Mouse (Mus musculus): ENCODE measurements at regions not wholly inside any gene's neighbourhood (a gene's known extent, or its start where the extent isn't known, plus 50 kb on each side); places are given as distances from the start of the nearest gene placed in this dataset.

DNA sequence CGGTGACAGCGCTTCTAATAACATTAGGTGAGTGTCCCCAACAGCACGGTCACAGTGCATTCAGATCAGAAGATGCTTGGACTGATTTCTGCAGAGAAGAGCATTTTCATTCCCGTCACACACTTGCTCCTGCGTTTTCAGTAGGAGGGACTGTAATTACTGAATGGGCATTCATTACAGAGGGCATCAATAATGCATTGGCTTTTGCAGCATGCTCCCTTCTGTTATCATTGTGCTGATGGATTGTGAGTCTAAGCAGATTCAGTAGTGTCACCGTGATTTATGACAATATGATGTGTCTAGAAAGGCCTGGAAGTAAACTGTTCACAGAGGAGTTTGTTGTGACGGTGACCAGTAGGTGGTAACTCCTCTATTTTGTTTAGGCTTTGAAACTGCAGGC is 103.6 kb downstream of the Hhipl2 start:
- WGBS = 80% methylated on average over 7 of the region's 7 CpGs

GRCm38 (mm10) chr1:183533386-183533785 is 115.4 kb downstream of the Hhipl2 start:
- ATAC-seq (ENCODE audit: insufficient number of reproducible peaks, insufficient read depth, low FRiP score, low read depth) = no peak
- Histone ChIP-seq H3K4me2 (ENCODE audit: low read length) (no peak overlapping the region), H3K27me3 (ENCODE audit: control insufficient read depth, insufficient read depth, low read length) (no peaks in the 10 kb centered on the region), H3K4me3 (ENCODE audit: control insufficient read depth in 1 of 2, insufficient read depth in 1 of 2, low read depth in 1 of 2, low read length in 2 of 2) (no peak overlapping the region), H3K9ac (ENCODE audit: low read length) (no peak overlapping the region), H3K4me1 (ENCODE audit: control insufficient read depth in 2 of 2, insufficient read depth in 2 of 2, low read length in 2 of 2) (no peaks in the 10 kb centered on the region), H3K36me3 (ENCODE audit: control insufficient read depth, insufficient read depth, low read length) (no peaks in the 10 kb centered on the region), H3K27ac (replicated peaks in 1 of 2; ENCODE audit: control insufficient read depth in 1 of 2, insufficient read depth in 1 of 2, low read depth in 2 of 2, low read length in 2 of 2) (no peak overlapping the region), H3K9me3 (ENCODE audit: control insufficient read depth, low read length) (no peaks in the 10 kb centered on the region)
- WGBS = 73% methylated on average over 11 of the region's 11 CpGs

More for the DNA sequence above, 103.6 kb downstream of the Hhipl2 start:
- ATAC-seq (ENCODE audit: insufficient number of reproducible peaks, insufficient read depth, low FRiP score, low read depth) = no peak
- Histone ChIP-seq H3K4me1 (ENCODE audit: control insufficient read depth in 2 of 2, insufficient read depth in 2 of 2, low read length in 2 of 2) (no peaks in the 10 kb centered on the region), H3K27me3 (ENCODE audit: control insufficient read depth, insufficient read depth, low read length) (no peaks in the 10 kb centered on the region), H3K9me3 (ENCODE audit: control insufficient read depth, low read length) (peaks cover 5% of the 10 kb centered on the region; the same call in 1 of the 2 replicates), H3K4me2 (ENCODE audit: low read length) (no peak overlapping the region), H3K27ac (replicated peaks in 1 of 2; ENCODE audit: control insufficient read depth in 1 of 2, insufficient read depth in 1 of 2, low read depth in 2 of 2, low read length in 2 of 2) (no peak overlapping the region), H3K4me3 (ENCODE audit: control insufficient read depth in 1 of 2, insufficient read depth in 1 of 2, low read depth in 1 of 2, low read length in 2 of 2) (no peak overlapping the region), H3K36me3 (ENCODE audit: control insufficient read depth, insufficient read depth, low read length) (no peaks in the 10 kb centered on the region), H3K9ac (ENCODE audit: low read length) (no peak overlapping the region)

GRCm38 (mm10) chr1:183548752-183549387 is 130.9 kb downstream of the Hhipl2 start:
- no peaks in the 10 kb centered on the region for H3K27me3 ChIP-seq (ENCODE audit: control insufficient read depth, insufficient read depth, low read length)
- H3K4me3 ChIP-seq (ENCODE audit: control insufficient read depth in 1 of 2, insufficient read depth in 1 of 2, low read depth in 1 of 2, low read length in 2 of 2) = no peak overlapping the region
- H3K9me3 ChIP-seq (ENCODE audit: control insufficient read depth, low read length) = no peaks in the 10 kb centered on the region
- H3K36me3 ChIP-seq (ENCODE audit: control insufficient read depth, insufficient read depth, low read length) = no peaks in the 10 kb centered on the region
- no peak overlapping the region for H3K27ac ChIP-seq (replicated peaks in 1 of 2; ENCODE audit: control insufficient read depth in 1 of 2, insufficient read depth in 1 of 2, low read depth in 2 of 2, low read length in 2 of 2)
- no peak overlapping the region for H3K9ac ChIP-seq (ENCODE audit: low read length)
- H3K4me2 ChIP-seq (ENCODE audit: low read length) = no peak overlapping the region
- no peak for ATAC-seq (ENCODE audit: insufficient number of reproducible peaks, insufficient read depth, low FRiP score, low read depth)
- 75% methylated on average over 7 of the region's 7 CpGs for WGBS
- no peaks in the 10 kb centered on the region for H3K4me1 ChIP-seq (ENCODE audit: control insufficient read depth in 2 of 2, insufficient read depth in 2 of 2, low read length in 2 of 2)

- Histone ChIP-seq H3K36me3 (ENCODE audit: control insufficient read depth, insufficient read depth, low read length) (no peaks in the 10 kb centered on the region), H3K9ac (ENCODE audit: low read length) (no peak overlapping the region), H3K27me3 (ENCODE audit: control insufficient read depth, insufficient read depth, low read length) (no peaks in the 10 kb centered on the region), H3K4me2 (ENCODE audit: low read length) (no peak overlapping the region), H3K27ac (replicated peaks in 1 of 2; ENCODE audit: control insufficient read depth in 1 of 2, insufficient read depth in 1 of 2, low read depth in 2 of 2, low read length in 2 of 2) (no peak overlapping the region), H3K9me3 (ENCODE audit: control insufficient read depth, low read length) (no peaks in the 10 kb centered on the region), H3K4me3 (ENCODE audit: control insufficient read depth in 1 of 2, insufficient read depth in 1 of 2, low read depth in 1 of 2, low read length in 2 of 2) (no peak overlapping the region), H3K4me1 (ENCODE audit: control insufficient read depth in 2 of 2, insufficient read depth in 2 of 2, low read length in 2 of 2) (no peaks in the 10 kb centered on the region)
- no peak for ATAC-seq (ENCODE audit: insufficient number of reproducible peaks, insufficient read depth, low FRiP score, low read depth)
- 76% methylated on average over 4 of the region's 4 CpGs for WGBS
Observed at GRCm38 (mm10) chr1:183552617-183553016, 134.6 kb downstream of the Hhipl2 start.

DNA sequence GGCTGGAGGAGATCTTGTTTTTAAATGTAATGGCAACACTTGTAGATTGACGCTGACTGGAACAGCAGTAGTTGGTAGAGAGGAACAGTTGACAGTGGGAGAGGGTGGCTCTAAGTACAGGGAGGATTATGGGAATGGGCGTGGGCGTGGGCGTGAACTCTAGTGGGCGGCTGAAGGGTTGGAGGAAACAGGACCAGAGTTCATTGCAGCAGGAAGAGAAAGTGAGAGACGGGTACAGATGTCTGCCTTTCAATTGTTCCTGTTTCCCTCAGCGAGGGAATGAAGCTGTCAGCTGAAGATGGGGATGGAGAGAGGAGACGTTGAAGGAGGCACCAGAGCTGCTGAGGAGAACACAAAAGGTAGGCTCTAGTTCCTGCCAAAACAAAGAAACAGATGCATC is 135.2 kb downstream of the Hhipl2 start:
- Histone ChIP-seq H3K36me3 (ENCODE audit: control insufficient read depth, insufficient read depth, low read length) (no peaks in the 10 kb centered on the region), H3K27ac (replicated peaks in 1 of 2; ENCODE audit: control insufficient read depth in 1 of 2, insufficient read depth in 1 of 2, low read depth in 2 of 2, low read length in 2 of 2) (no peak overlapping the region), H3K9ac (ENCODE audit: low read length) (no peak overlapping the region), H3K27me3 (ENCODE audit: control insufficient read depth, insufficient read depth, low read length) (no peaks in the 10 kb centered on the region), H3K4me2 (ENCODE audit: low read length) (no peak overlapping the region), H3K4me3 (ENCODE audit: control insufficient read depth in 1 of 2, insufficient read depth in 1 of 2, low read depth in 1 of 2, low read length in 2 of 2) (no peak overlapping the region), H3K4me1 (ENCODE audit: control insufficient read depth in 2 of 2, insufficient read depth in 2 of 2, low read length in 2 of 2) (no peaks in the 10 kb centered on the region), H3K9me3 (ENCODE audit: control insufficient read depth, low read length) (no peaks in the 10 kb centered on the region)
- WGBS = 80% methylated on average over 8 of the region's 8 CpGs
- no peak for ATAC-seq (ENCODE audit: insufficient number of reproducible peaks, insufficient read depth, low FRiP score, low read depth)

- no peak overlapping the region for H3K4me2 ChIP-seq (ENCODE audit: low read length)
- WGBS = 87% methylated on average over 3 of the region's 3 CpGs
Observed at GRCm38 (mm10) chr1:183562853-183563252, 144.8 kb downstream of the Hhipl2 start.

DNA sequence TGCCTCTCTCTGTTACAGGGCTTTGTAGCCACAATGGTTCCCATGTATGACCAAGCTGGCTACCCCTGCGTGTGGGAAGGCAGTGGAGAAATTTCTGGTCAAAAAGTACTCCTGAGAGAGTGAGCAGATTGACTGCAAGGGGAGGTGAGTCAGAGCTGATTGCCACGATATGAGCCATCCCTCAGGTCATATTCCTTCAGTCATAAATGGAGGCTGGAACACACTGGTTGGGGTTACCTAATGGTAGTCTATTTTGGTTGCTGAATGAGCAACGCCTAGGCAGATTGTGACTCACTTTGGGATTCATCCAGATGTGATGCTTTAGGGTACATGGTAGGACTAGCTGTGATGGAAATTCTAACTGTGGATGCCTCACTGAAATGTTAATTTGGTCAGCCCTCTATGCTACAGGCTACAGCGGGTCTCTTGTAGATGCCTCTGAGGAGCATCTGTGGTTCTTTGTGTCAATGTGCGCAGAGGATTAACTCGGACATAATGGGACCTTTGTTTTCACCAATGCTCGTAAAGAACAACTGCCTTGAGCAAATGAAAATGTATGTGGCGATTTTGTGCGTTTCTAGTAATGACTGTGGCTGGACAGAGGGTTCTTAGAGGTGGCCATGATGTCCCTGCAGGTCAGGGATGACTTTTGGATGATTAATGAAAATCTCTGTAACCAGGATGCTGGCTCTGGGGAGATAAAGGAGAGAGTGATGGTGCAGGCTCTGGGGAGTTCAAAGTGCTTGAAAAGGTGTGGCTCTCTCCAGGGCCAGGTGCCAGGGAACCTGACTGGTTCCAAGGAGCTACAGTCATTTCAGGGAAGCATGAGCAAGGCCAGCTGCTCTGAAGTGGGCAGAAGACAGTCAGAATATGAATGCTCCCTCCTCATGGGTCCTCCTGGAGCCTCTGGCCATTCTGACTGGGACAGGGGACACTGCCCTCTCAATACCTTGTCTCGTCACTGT is 155.9 kb downstream of the Hhipl2 start:
- H3K9me3 ChIP-seq (ENCODE audit: control insufficient read depth, low read length) = no peaks in the 10 kb centered on the region
- no peak overlapping the region for H3K9ac ChIP-seq (ENCODE audit: low read length)
- no peak overlapping the region for H3K27ac ChIP-seq (replicated peaks in 1 of 2; ENCODE audit: control insufficient read depth in 1 of 2, insufficient read depth in 1 of 2, low read depth in 2 of 2, low read length in 2 of 2)
- H3K4me2 ChIP-seq (ENCODE audit: low read length) = no peak overlapping the region
- no peaks in the 10 kb centered on the region for H3K27me3 ChIP-seq (ENCODE audit: control insufficient read depth, insufficient read depth, low read length)
- no peak for ATAC-seq (ENCODE audit: insufficient number of reproducible peaks, insufficient read depth, low FRiP score, low read depth)
- WGBS = 66% methylated on average over 10 of the region's 10 CpGs
- no peaks in the 10 kb centered on the region for H3K4me1 ChIP-seq (ENCODE audit: control insufficient read depth in 2 of 2, insufficient read depth in 2 of 2, low read length in 2 of 2)
- no peak overlapping the region for H3K4me3 ChIP-seq (ENCODE audit: control insufficient read depth in 1 of 2, insufficient read depth in 1 of 2, low read depth in 1 of 2, low read length in 2 of 2)
- no peaks in the 10 kb centered on the region for H3K36me3 ChIP-seq (ENCODE audit: control insufficient read depth, insufficient read depth, low read length)

More at GRCm38 (mm10) chr1:183562853-183563252, 144.8 kb downstream of the Hhipl2 start:
- H3K9ac ChIP-seq (ENCODE audit: low read length) = no peak overlapping the region
- no peak for ATAC-seq (ENCODE audit: insufficient number of reproducible peaks, insufficient read depth, low FRiP score, low read depth)
- no peaks in the 10 kb centered on the region for H3K36me3 ChIP-seq (ENCODE audit: control insufficient read depth, insufficient read depth, low read length)
- H3K4me3 ChIP-seq (ENCODE audit: control insufficient read depth in 1 of 2, insufficient read depth in 1 of 2, low read depth in 1 of 2, low read length in 2 of 2) = no peak overlapping the region
- H3K27me3 ChIP-seq (ENCODE audit: control insufficient read depth, insufficient read depth, low read length) = no peaks in the 10 kb centered on the region
- no peaks in the 10 kb centered on the region for H3K9me3 ChIP-seq (ENCODE audit: control insufficient read depth, low read length)
- H3K4me1 ChIP-seq (ENCODE audit: control insufficient read depth in 2 of 2, insufficient read depth in 2 of 2, low read length in 2 of 2) = no peaks in the 10 kb centered on the region
- no peak overlapping the region for H3K27ac ChIP-seq (replicated peaks in 1 of 2; ENCODE audit: control insufficient read depth in 1 of 2, insufficient read depth in 1 of 2, low read depth in 2 of 2, low read length in 2 of 2)

Measured in heart, embryonic 14.5 days (tissue).